Mouse (Mus musculus) T-cell, adult 2 months (primary cell): ENCODE results near the gene Raver2.
A peak's percentile ranks its signal among the peaks of the same experiment; 100 is the strongest.

ENCODE experiments used
- DNase-seq: peaks from one replicate; pipeline ENCODE4 v3.0.0; 2022; ENCODE audit warnings: low spot score

Raver2 gene

DNA sequence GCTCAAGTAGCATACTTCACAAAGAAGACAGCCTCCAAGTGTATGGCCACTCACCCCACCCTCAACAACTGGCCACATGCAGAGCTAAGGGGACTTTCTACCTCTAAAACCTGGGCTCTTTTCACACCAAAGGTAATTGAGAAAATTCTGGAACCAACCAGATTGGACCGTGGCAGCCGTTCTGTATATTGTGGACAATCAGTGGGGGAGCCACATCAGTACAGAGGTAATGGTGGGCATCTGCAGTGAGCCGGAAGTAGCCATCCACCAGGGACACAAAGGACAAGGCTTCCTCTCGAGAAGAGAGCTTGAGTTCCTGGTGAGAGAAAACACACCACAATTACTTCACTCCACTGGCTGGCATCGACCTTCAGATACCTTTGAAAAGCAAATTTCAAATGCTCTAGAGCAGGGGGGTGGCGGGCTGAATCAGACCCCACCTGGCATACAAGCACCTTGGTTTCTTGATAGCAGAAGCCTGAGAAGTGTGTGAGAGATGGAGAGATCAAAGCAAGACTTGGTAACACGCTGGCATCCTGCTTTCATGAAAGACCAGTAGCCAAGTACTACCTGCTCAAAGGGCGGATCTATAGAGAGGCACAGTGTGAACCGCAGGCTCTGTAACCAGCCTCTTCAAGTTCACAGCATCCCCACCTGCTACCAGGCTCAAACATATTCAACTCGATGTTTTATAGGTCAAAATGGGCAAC is 106.3 kb downstream of the Raver2 start:
- peak; percentile 84 for DNase-seq

DNA sequence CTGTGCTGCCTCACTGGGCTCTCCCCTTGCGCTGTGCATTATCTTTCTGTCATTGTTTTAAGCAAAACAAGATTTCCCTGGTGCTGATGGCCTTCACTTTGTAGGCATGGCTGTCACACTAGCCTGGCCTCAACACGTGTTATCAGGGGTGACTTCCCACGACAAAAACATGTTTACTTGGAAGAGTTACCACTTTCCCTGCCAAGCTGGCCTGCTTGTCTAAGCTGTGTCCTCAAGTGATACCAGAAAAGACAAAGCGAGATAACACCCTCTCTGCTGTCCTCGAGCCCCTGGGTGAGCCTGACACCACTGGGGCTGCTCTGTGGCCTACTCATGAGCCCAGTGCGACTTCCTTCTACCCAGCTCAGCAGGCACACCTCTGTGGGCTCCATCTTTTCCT is 107.3 kb downstream of the Raver2 start:
- DNase-seq: peak; percentile 35

DNA sequence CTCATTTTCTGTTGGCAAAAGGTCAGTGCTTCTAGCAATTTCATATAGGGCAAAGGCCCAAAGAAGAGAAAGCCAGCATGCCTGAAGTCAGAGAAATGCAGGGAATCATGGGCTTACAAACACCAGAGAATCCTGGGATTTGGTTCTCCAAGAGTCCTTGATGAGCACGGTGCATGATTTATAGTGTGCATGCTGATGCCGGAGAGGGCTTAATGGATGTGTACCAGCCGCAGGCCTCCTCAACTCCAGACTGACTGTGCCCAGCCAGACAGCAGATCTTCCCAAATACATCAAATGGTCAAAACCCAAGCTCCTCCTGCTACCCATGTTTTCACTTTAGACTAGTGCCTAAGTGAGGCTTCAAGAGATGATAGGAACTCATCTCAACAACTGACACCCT is 109.0 kb downstream of the Raver2 start:
- DNase-seq: no peak

DNA sequence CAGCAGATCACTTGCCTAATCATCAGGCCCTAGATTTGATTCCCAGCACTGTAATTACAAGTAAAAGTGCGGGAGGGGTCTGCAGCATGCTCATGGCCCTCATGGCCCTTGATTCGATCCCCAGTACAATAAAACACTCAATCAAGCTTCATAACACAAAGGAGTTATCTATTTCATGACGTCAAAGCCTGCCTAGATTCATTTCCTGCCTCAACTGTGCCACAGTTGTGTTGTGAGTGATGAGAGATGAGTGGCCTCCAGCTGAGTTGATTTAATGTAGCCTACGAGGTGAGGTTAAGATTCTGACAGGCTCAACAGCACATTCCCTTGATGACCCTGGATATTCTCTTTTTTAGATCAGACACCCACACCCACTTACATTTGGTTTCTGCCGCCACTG is 110.3 kb downstream of the Raver2 start:
- peak; percentile 64 for DNase-seq

DNA sequence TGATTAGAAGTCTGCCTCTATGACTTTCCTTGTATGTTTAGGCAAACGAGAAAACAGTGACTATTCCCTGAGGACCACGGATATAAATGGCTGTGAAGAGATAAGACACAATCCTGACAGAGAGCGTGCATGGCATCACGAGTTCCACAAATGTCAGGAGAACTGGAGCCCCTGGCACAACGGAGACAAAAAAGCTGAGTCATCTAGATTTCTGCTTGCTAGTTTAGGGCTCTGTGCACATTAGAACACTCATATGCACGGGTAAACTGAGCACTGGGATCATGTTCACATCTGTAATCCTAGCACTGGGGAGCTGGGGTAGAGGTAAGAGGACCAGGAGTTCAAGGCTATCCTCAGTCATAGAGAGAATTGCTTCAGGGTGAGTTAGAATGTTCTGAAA is 111.1 kb downstream of the Raver2 start:
- no peak for DNase-seq

DNA sequence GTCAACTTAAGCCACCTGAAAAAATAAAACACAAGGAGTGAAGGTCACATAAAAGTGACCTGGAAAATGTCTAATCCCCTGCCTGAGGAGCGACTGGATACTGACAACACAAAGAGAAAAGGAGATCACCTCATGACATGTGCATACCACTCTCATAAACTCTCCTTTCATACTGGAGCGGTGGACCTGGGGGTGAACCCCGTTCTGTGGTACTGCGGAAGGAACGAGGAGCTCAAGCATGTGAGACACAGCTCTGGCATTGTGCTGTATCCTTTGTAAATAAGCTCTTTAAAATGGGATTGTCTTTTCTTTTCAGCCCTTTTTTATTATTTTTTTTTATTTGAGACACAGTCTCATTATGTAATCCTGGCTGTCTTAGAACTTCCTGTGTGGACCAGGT is 111.9 kb downstream of the Raver2 start:
- DNase-seq: no peak

DNA sequence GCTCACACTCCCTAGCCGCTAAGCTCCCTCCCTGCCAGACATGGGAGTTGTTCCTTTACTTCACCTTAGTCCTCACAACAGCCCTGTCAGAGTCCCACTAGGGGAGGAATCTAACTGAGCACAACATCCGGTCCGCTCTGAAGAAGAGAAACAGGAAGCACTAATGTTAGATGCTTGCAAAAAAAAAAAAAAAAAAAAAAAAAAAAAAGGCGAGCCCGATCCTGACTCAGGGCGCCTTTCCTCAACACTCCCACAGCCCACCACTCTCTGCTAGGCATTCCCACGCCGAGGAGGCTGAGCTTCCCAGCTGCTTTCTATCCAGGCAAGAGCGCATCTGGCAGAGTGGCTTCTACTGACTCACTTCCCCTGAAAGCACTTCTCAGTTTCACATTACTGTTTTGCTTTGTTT is 113.8 kb downstream of the Raver2 start:
- peak; percentile 84 for DNase-seq

DNA sequence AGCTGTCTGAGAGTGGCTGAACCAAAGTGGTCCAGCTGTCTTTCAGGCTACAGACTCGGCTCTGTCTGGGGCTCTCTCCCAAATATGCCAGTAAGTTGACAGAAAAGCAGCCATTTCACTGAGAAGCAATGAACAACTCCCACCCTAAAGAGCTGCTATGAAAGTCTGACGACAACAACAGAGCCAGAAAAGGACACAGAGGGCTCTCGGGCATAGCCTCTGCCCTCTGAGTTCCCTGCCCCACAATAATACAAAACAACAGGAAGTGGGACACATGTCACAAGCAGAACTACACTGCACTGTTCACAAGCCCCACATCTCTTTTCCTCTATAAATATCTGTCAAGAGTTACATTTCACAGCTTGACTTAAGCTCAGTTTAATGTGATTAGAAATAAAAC is 116.4 kb downstream of the Raver2 start:
- peak; percentile 74 for DNase-seq

DNA sequence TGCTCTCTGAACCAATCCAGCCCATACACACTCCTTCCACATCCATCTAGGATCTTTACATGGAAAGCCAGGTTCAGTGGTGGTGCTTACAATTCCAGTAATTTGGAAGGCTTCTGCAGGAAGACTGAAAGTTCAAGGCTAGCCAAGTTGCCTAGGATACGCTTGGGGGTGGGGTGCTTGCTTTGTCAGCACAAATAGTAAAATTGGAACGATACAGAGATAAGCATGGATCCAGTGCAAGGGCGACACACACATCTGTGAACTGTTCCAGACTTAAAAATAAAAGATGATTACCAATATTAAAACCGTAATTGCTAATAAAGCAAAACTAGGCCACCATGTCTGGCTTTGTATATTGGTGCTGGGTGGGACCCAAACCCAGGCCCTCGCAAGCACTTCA is 117.8 kb downstream of the Raver2 start:
- DNase-seq: no peak

DNA sequence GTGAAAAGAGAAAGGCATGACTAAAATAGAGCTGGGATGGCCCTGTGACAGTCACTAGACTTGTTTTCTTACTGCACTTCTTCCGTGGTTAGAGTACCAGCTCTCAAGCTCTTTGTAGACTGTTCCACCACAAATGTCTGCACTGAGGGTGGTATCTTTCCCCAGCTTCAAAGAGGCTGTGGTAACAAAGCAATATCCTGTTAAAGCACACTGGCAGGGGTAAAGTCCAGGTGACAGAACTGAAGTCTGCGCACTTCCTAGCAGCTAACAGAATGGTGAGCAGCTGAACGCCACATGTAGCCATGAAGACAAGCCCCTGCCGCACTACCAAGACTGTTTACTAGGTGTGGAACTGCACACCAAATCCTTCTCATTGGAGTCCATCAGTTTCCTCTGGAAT is 118.6 kb downstream of the Raver2 start:
- DNase-seq: peak; percentile 94

DNA sequence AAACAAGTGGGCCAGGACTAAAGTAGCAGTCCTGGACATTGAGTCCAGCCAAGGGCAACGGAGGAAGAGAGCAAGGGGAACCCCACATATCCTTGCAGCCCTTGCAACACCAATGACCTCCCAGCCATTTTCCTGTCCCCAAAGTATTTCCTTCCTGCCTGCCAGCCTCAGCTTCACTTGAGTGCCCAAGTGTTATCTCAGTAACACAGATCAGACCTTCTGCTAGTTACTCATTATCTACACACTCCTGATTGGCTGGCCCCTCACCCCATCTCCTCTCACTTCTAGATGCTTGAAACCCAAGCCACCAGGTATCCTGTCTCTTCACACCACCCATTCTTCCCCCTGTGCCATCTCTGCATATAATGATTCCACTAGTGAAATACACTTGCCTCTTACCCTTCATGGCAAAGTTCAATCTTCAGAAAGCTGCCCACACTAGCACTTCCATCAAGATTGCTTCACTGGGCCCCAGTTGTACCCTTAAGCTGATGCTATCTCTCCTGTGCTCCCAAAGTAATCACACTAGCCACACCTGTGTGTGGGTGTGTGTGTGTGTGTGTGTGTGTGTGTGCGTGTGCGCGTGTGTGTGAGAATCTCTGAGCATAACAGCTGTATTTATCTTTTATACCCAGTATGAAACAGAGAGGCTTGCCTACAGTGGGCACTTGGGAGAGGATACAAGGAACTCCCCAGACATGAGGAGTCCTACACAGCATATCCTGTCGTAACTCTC is 123.6 kb downstream of the Raver2 start:
- no peak for DNase-seq

DNA sequence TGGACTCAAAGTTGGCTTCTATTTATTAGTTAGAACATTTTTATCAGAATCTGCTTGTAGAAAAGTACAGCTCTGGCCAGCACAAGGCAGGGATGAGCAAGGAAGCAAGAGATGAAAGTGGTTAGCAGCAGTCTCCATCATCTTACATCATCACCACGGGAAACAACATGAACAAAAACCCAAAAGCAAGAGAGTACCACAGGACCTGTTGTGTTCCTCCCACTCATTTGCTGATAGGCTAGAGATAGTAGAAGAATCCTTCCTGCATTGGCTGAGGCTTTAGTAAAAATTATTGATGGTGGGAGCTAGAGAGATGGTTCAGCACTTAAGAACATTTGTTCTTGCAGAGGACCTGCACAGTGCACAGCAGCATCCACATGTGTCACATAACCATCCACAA is 125.4 kb downstream of the Raver2 start:
- DNase-seq: peak; percentile 59

DNA sequence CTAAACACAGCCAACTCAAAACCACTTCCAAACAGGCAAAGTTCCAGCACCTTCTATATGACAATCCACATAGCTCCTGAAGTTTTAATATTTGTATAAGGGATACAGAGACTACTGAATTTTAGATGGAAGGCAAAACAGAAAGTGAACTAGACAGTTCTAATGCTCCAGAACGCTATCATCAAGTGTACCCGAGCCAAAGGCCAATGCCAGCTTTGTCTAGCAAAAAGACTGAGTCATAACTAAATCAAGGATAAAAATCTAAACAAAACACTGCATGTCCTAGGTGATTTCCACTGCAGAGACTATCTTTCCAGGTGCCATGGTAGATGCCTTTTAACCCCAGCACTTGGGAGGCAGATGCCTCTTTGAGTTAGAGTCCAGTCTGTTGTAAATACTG is 127.6 kb downstream of the Raver2 start:
- no peak for DNase-seq

DNA sequence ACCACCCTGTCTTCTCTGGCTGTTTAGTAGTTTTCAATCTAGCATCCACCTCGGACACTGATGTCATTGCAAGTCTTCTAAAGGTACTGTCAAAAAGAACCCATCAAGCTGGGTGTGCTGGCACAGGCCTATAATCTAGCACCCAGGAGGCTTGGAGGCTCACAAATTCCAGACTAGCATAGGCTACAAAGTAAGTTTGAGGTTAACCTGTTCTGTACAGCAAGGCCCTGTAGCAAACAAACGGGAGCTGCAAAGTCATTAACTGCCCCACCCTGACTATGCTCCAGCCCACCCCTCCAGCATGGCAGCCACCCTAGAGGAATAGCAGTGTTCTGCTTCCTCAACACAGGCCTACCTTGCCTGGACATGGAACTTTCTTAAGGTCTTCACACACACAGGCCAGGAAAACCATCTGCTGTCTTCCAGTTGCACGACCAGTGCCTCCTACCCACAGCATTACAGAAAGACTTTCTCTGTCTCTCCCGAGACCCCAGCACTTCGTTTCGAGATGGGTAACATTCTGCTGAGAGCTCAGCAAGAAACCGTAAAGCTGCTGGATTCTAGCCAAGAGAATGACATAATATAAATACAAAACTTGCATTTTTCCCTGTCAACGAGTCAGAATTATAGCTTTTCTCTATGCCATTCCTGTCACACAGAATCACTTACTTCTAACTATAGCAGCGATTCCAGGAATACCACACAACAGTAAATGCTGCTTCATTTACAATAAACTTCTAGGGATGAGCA is 128.8 kb downstream of the Raver2 start:
- no peak for DNase-seq

DNA sequence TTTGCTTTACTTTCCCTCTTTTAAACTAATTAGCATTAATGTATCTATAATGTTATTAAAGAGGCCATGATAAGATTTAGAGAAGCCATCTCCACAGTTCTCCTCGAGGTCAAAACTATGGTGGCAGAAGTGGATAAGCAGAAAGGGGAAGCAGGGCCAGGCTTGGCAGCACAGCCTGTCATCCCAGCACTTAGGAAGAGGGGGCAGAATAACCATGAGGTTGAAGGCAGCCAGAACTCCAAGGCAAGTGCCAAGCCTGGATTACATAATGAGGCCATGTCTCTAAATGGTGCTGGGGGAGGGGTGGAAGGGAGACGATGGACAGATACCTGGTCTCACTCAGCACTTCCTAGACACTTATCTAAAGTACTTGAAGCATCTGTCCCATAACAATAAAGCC is 129.6 kb downstream of the Raver2 start:
- no peak for DNase-seq

DNA sequence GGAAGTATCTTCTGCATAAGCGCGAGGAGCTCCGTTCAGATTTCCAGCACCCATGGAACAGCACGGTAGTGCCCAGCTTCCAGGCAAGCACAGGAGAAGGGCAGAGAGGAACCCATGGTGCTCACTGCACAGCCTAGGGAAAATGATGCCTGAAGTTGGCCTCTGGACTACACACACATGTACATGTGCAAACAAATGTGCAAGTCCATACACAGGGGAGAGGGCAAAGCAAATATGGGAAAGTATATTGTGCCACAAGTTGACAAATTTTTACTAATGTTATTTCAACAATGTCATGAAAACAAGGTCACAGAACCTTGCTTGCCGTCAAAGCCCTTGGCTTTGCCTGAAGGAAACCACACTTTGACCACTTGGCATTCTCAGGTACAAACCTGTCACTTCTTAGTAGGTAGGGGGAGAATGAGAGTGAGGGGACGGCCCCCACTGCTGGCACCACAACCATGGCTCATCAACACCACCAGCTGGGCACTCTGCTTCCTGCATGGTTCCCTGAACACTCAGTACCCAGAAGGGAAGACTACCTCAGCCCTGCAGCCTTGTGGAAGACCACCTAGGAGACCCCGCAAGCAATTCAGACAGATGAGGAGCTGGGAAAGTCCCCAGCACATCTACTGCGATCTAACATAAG is 130.8 kb downstream of the Raver2 start:
- DNase-seq: peak; percentile 61
